Mouse (Mus musculus) liver, adult 2 months (tissue): Measurements from ENCODE around the gene Maml2. TPM values are rescaled to one million over a fixed set of nuclear protein-coding genes. Genes with fewer than 3 reads are reported as not detected.

Experiments used
- DNase-seq: peaks from one replicate; pipeline ENCODE4 v3.0.0-alpha.2; 2011; ENCODE audit warnings: low read depth, low spot score; ENCODE audit errors: extremely low read depth
- H3K27ac ChIP-seq: fragments of 200-500 bp; replicated peaks from 2 replicates; pipeline ENCODE4 v1.5.1; 2012; ENCODE audit warnings: low read depth, mild to moderate bottlenecking, control low read depth, inconsistent platforms, low read length; ENCODE audit not compliant: insufficient read depth
- H3K27me3 ChIP-seq: fragments of 200-500 bp; 2 replicates; pipeline ENCODE4 v1.6.1; 2012; ENCODE audit warnings: mild to moderate bottlenecking, moderate library complexity, low read length, inconsistent platforms; ENCODE audit not compliant: control insufficient read depth, insufficient read depth
- H3K36me3 ChIP-seq: fragments of 200-500 bp; 2 replicates; pipeline ENCODE4 v1.6.1; 2012; ENCODE audit warnings: low read length, inconsistent platforms; ENCODE audit not compliant: control insufficient read depth, insufficient read depth
- H3K4me1 ChIP-seq: fragments of 200-500 bp; 2 replicates; pipeline ENCODE4 v1.6.1; 2011; ENCODE audit warnings: low read length; ENCODE audit not compliant: control insufficient read depth, insufficient read depth
- H3K4me3 ChIP-seq: fragments of 200-500 bp; 2 replicates; pipeline ENCODE4 v1.5.1; 2011; ENCODE audit warnings: low read depth, mild to moderate bottlenecking, control low read depth, low read length, moderate library complexity; ENCODE audit not compliant: insufficient read depth
- H3K79me2 ChIP-seq: fragments of 200-500 bp; 2 replicates; pipeline ENCODE4 v1.6.1; 2012; ENCODE audit warnings: inconsistent platforms, mild to moderate bottlenecking, low read length, moderate library complexity; ENCODE audit not compliant: control insufficient read depth, insufficient read depth
- H3K9ac ChIP-seq: fragments of 200-500 bp; 2 replicates; pipeline ENCODE4 v1.6.1; 2012; ENCODE audit warnings: low read depth, mild to moderate bottlenecking, control low read depth, inconsistent platforms, low read length
- CTCF ChIP-seq: fragments of 200-500 bp; IDR thresholded peaks from 2 replicates; pipeline ENCODE4 v1.5.1; 2011; ENCODE audit warnings: low read depth, low read length, control low read depth
- POLR2A ChIP-seq: fragments of 200-500 bp; IDR thresholded peaks from 2 replicates; pipeline ENCODE4 v1.6.1; 2011; ENCODE audit warnings: low read length, control low read depth; ENCODE audit not compliant: insufficient read depth; ENCODE audit errors: extremely low read depth
- WGBS: fragments of 180-500 bp; shearing (Covaris S2); methylation state at CpG from one replicate; pipeline ENCODE4 v1.1.7; 2018; 5-methylcytosine and 5-hydroxymethylcytosine counted together
- polyA plus RNA-seq: library from polyadenylated mRNA; depleted of rRNA; stranded (reverse); fragments of >200 nt; gene quantifications from 2 replicates; pipeline ENCODE4 v1.2.3, GENCODE M21; 2012
- total RNA-seq: library from RNA; depleted of rRNA; stranded (reverse); fragments of >200 nt; gene quantifications from 2 replicates; pipeline ENCODE4 v1.2.3, GENCODE M21; 2014

Maml2 gene
- total and polyA plus RNA-seq, 2 experiments: 0.77 to 1.2 TPM

DNA sequence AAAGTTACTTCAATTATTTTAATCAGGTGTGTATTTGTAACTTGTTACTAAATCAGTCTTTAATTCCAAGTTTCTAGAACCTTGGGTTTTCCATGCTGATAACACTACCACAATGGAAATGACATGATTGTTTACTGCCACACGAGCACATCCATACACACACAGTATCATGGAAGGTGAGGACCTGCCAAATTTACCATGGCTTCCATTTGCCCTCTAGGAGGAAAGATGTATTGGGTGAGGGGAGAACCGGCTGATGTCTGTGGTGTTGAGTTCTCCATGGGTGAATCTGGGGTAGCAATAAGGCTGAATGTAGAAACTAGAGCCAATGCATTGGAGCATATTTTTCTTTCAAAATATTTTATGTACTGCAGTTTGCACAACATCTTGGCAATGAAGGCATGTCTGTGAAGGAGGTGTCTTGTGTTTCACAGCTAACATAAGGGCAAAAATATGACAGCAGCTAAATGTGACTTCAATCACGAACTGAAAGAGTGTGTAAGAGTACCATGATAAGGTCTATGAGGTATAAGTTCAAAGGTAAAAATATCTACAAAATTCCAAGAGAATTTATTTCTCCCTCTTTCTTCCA is 396.0 kb downstream of the Maml2 start:
- Histone ChIP-seq H3K4me3 (no peak overlapping the region), H3K79me2 (no peaks in the 10 kb centered on the region), H3K27me3 (no peaks in the 10 kb centered on the region), H3K36me3 (no peaks in the 10 kb centered on the region), H3K4me1 (no peaks in the 10 kb centered on the region), H3K27ac (no peak overlapping the region), H3K9ac (no peak overlapping the region)
- TF ChIP-seq POLR2A (no peak), CTCF (no peak)
- 74% methylated on average over 3 of the region's 3 CpGs for WGBS
- DNase-seq: no peak

DNA sequence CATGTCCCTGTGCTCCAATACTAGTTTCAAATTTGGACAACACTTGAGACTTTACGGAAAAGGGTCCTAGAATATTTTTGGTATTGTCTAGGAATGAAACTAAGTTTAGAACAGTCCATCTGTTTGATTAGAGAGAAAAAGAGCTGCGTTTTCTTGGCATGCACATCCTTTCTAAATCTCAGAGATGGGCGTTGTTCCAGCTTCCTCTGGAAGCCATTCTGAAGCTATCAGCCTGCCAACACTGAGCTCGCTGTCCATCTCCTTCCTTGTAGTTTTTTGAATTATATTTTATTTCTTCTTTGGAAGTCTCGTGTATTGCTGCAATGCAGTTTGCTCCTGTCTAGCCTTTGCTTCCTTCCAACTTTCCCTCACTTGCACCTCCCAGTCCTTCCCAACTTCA is 396.5 kb downstream of the Maml2 start:
- H3K79me2 ChIP-seq: no peaks in the 10 kb centered on the region
- no peaks in the 10 kb centered on the region for H3K27me3 ChIP-seq
- TF ChIP-seq POLR2A: no peak
- TF ChIP-seq CTCF: no peak
- no peak for DNase-seq
- no peak overlapping the region for H3K27ac ChIP-seq
- no peak overlapping the region for H3K9ac ChIP-seq
- H3K4me1 ChIP-seq: no peaks in the 10 kb centered on the region
- no peak overlapping the region for H3K4me3 ChIP-seq
- H3K36me3 ChIP-seq: no peaks in the 10 kb centered on the region
- 63% methylated on average over 5 of the region's 5 CpGs for WGBS

DNA sequence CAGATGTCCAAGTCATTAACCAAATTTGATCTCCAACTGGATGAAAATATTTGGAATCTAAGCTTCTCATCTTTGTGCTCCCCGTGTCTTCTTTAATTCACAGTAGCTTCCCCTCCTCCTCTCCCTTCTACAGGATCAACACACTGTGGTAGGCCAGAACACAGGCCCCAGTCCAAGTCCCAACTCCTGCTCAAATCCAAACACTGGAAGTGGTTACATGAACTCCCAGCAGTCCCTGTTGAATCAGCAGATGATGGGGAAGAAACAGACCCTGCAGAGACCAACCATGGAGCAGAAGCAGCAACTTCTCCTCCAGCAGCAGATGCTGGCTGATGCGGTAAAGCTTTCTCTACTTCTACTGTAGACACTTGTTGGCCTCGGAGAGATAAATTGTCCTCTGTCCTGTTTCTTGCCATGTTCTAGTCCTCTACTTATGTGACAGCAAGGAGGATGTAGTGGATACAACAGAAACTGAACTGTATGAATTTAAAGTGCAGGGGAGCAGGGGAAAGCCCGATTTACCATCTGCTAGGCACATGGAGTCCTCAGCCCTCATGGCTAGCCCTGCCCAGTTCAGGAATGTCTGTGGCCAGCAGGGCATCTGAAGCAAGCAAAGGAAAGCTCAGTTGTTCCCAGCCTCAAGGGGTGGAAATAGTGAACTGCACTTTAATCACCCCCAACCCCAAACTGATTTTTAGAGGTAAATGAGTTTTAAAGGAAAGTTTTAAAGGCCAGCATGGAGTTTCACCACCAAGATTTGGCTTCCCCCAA is 399.5 kb downstream of the Maml2 start:
- DNase-seq: no peak
- no peaks in the 10 kb centered on the region for H3K4me1 ChIP-seq
- H3K79me2 ChIP-seq: no peaks in the 10 kb centered on the region
- TF ChIP-seq POLR2A (no peak), CTCF (no peak)
- no peak overlapping the region for H3K27ac ChIP-seq
- H3K9ac ChIP-seq: no peak overlapping the region
- no peaks in the 10 kb centered on the region for H3K27me3 ChIP-seq
- 86% methylated on average over 4 of the region's 4 CpGs for WGBS
- no peak overlapping the region for H3K4me3 ChIP-seq
- no peaks in the 10 kb centered on the region for H3K36me3 ChIP-seq

DNA sequence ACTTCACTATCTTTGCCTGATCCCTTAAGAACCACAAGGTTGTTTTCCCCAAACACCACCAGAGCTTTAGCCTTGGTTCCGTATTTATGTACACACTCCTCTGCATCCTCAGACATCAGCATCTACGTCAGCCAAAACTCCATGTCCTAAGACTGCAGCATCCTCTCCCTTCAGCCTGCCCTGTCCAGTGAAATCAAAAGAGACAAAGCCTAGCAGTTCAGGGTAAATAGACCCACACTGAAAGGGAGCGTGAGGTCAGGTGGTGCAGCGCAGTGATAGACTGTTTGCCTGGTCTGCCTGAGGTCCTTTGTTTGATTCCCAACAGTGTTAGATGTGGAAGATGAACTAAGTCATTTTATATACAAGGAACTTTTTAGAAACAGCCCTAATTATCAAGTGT is 400.1 kb downstream of the Maml2 start:
- no peaks in the 10 kb centered on the region for H3K36me3 ChIP-seq
- TF ChIP-seq POLR2A (no peak), CTCF (no peak)
- H3K27ac ChIP-seq: no peak overlapping the region
- no peaks in the 10 kb centered on the region for H3K27me3 ChIP-seq
- H3K79me2 ChIP-seq: no peaks in the 10 kb centered on the region
- 90% methylated on average over 4 of the region's 4 CpGs for whole genome bisulfite sequencing
- no peak for DNase-seq
- H3K4me1 ChIP-seq: no peaks in the 10 kb centered on the region
- H3K4me3 ChIP-seq: no peak overlapping the region
- no peak overlapping the region for H3K9ac ChIP-seq

GRCm38 (mm10) chr9:13699061-13699780 is 401.5 kb downstream of the Maml2 start:
- 85% methylated on average over 14 of the region's 14 CpGs for WGBS
- no peak overlapping the region for H3K9ac ChIP-seq
- no peaks in the 10 kb centered on the region for H3K79me2 ChIP-seq
- no peaks in the 10 kb centered on the region for H3K36me3 ChIP-seq
- no peak overlapping the region for H3K4me3 ChIP-seq
- H3K4me1 ChIP-seq: no peaks in the 10 kb centered on the region
- no peak overlapping the region for H3K27ac ChIP-seq
- DNase-seq: no peak
- H3K27me3 ChIP-seq: no peaks in the 10 kb centered on the region
- TF ChIP-seq POLR2A: no peak
- no peak for TF ChIP-seq CTCF
